ENCODE assay signal across 9 mouse cellular contexts in the genomic region with DNA sequence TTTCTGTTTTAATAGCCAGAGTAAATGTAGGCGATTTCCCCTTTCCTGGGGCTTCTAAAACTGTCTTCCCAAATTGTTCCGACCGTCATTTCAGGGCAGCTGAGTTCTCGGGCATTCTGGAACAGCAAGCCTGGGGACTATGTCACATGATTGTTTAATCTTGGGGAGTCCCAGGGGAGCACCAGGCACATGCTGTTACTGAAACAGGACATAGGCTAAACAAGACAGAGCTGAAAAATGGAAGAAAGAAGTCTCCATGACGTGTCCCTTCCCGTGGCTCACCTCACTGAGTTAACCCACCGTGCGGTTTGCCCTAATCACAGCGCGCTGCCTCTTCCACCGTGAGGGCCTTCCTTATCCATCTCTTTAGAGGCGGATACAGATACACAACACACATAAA.
DNase-seq lines count a peak whose midpoint lies in the region; ATAC-seq and TF ChIP-seq lines count a peak whose summit lies in the region.
"Had no signal": no experiment of that assay in that cellular context is flagged by ENCODE, and none has a peak within 500 bp of the region (broad histone marks: within the 10 kb centered on the region; RNA-seq: fewer than 3 reads in every experiment).

No protein-coding gene starts in this region.

- H3K4me3 ChIP-seq in lung, postnatal 0 days (ENCODE audit: low read depth, low read length), result no peak overlapping the region
- H3K4me3 ChIP-seq in heart, embryonic 10.5 days, result peak overlapping the region; percentile 46
- H3K4me3 ChIP-seq in limb, embryonic 14.5 days (replicated peaks; ENCODE audit: low read length), result peak overlapping the region; percentile 21
- H3K4me3 ChIP-seq in stomach, postnatal 0 days (ENCODE audit: low read depth, low read length), result peak overlapping the region; percentile 32; the same call in 1 of the 2 replicates

- TF ChIP-seq CTCF in lung, postnatal 0 days (IDR thresholded peaks at IDR 0.05), result no peak
- TF ChIP-seq CTCF in stomach, postnatal 0 days (IDR thresholded peaks at IDR 0.05; ENCODE audit: low read depth), result no peak

- H3K4me2 ChIP-seq in lung, postnatal 0 days (replicated peaks; ENCODE audit: low read depth, low read length), result peak overlapping the region; percentile 30; the same call in 1 of the 2 replicates
- peak overlapping the region; percentile 48 for H3K4me2 ChIP-seq in limb, embryonic 14.5 days (replicated peaks; ENCODE audit: low read depth, low read length, severe bottlenecking)
- peak overlapping the region; percentile 47 for H3K4me2 ChIP-seq in stomach, postnatal 0 days (replicated peaks; ENCODE audit: low read depth)

- H3K4me1 ChIP-seq in lung, postnatal 0 days (ENCODE audit: insufficient read depth, low read depth, low read length), result no peaks in the 10 kb centered on the region
- peaks cover 23% of the 10 kb centered on the region for H3K4me1 ChIP-seq in heart, embryonic 10.5 days
- H3K4me1 ChIP-seq in limb, embryonic 14.5 days (ENCODE audit: control insufficient read depth, insufficient read depth, low read length), result peaks cover 42% of the 10 kb centered on the region
- H3K4me1 ChIP-seq in stomach, postnatal 0 days (replicated peaks; ENCODE audit: control insufficient read depth, insufficient read depth), result no peaks in the 10 kb centered on the region; the same call in 1 of the 2 replicates

- no peak for DNase-seq in lung, postnatal 0 days (ENCODE audit: low spot score)
- no peak for DNase-seq in lung, adult 18-20 months
- DNase-seq in heart, embryonic 10.5 days (ENCODE audit: low spot score), result no peak
- no peak for DNase-seq in limb, embryonic 14.5 days (ENCODE audit: low spot score)
- DNase-seq in stomach, postnatal 0 days (ENCODE audit: low spot score), result no peak
- DNase-seq in adrenal gland, adult (ENCODE audit: inconsistent age in 2 of 2, low spot score in 1 of 2), result no peak
- DNase-seq in thymus, postnatal 4 days, result no peak
- no peak for DNase-seq in adrenal gland, postnatal 4 days (ENCODE audit: low spot score in 2 of 2)

- no peak overlapping the region for H3K9ac ChIP-seq in lung, postnatal 0 days (replicated peaks; ENCODE audit: low read depth)
- H3K9ac ChIP-seq in limb, embryonic 14.5 days (ENCODE audit: low read depth, low read length, severe bottlenecking), result no peak overlapping the region
- no peak overlapping the region for H3K9ac ChIP-seq in stomach, postnatal 0 days (ENCODE audit: low read length)

- H3K27me3 ChIP-seq in lung, postnatal 0 days (replicated peaks; ENCODE audit: insufficient read depth, low read length), result no peaks in the 10 kb centered on the region
- no peaks in the 10 kb centered on the region for H3K27me3 ChIP-seq in heart, embryonic 10.5 days (ENCODE audit: insufficient read depth, poor library complexity, severe bottlenecking)
- H3K27me3 ChIP-seq in limb, embryonic 14.5 days (ENCODE audit: control insufficient read depth, insufficient read depth, low read length), result no peaks in the 10 kb centered on the region
- H3K27me3 ChIP-seq in stomach, postnatal 0 days (ENCODE audit: control insufficient read depth, insufficient read depth, low read length), result no peaks in the 10 kb centered on the region

- no peak for TF ChIP-seq EP300 in lung, postnatal 0 days (IDR thresholded peaks at IDR 0.05)
- no peak for TF ChIP-seq EP300 in stomach, postnatal 0 days (optimal IDR thresholded peaks at IDR 0.05)

- no peak for ATAC-seq in lung, postnatal 0 days
- peak; percentile 10 for ATAC-seq in limb, embryonic 14.5 days (ENCODE audit: low FRiP score, low read depth)
- no peak for ATAC-seq in stomach, postnatal 0 days (ENCODE audit: low FRiP score, low TSS enrichment)

- 0 out of 2 replicates have a peak overlapping the region, but pooled peaks have one; percentile 64 for H3K27ac ChIP-seq in lung, postnatal 0 days (ENCODE audit: low read length)
- H3K27ac ChIP-seq in heart, embryonic 10.5 days, result peak overlapping the region; percentile 53
- H3K27ac ChIP-seq in limb, embryonic 14.5 days (replicated peaks; ENCODE audit: low read depth, low read length), result no peak overlapping the region; the same call in 1 of the 2 replicates
- H3K27ac ChIP-seq in stomach, postnatal 0 days (replicated peaks), result peak overlapping the region; percentile 45; the same call in 1 of the 2 replicates
- H3K27ac ChIP-seq: macrophage had no signal

- no peak for TF ChIP-seq POLR2A in limb, embryonic 14.5 days (IDR thresholded peaks at IDR 0.05; ENCODE audit: borderline replicate concordance, extremely low read depth, insufficient read depth, insufficient read length)

- no peaks in the 10 kb centered on the region for H3K36me3 ChIP-seq in lung, postnatal 0 days (ENCODE audit: insufficient read depth, low read length)
- 0 out of 2 replicates have a peak, but pooled peaks cover 2% of the 10 kb centered on the region for H3K36me3 ChIP-seq in heart, embryonic 10.5 days
- H3K36me3 ChIP-seq in limb, embryonic 14.5 days (ENCODE audit: control insufficient read depth, insufficient read depth, low read length), result no peaks in the 10 kb centered on the region
- H3K36me3 ChIP-seq in stomach, postnatal 0 days (ENCODE audit: control insufficient read depth, insufficient read depth, low read length), result peaks cover 3% of the 10 kb centered on the region; the same call in 1 of the 2 replicates

- H3K9me3 ChIP-seq in lung, postnatal 0 days (ENCODE audit: low read length), result no peaks in the 10 kb centered on the region
- no peaks in the 10 kb centered on the region for H3K9me3 ChIP-seq in heart, embryonic 10.5 days
- H3K9me3 ChIP-seq in limb, embryonic 14.5 days (ENCODE audit: control insufficient read depth, low read length), result no peaks in the 10 kb centered on the region
- no peaks in the 10 kb centered on the region for H3K9me3 ChIP-seq in stomach, postnatal 0 days (ENCODE audit: control insufficient read depth, low read length)

- WGBS in lung, postnatal 0 days, result 49% methylated on average over 12 of the region's 12 CpGs
- WGBS in heart, embryonic 10.5 days, result 49% methylated on average over 12 of the region's 12 CpGs
- WGBS in limb, embryonic 14.5 days, result 38% methylated on average over 12 of the region's 12 CpGs
- 45% methylated on average over 12 of the region's 12 CpGs for WGBS in stomach, postnatal 0 days
